ENCODE assay signal across 19 mouse cellular contexts in the genomic region with DNA sequence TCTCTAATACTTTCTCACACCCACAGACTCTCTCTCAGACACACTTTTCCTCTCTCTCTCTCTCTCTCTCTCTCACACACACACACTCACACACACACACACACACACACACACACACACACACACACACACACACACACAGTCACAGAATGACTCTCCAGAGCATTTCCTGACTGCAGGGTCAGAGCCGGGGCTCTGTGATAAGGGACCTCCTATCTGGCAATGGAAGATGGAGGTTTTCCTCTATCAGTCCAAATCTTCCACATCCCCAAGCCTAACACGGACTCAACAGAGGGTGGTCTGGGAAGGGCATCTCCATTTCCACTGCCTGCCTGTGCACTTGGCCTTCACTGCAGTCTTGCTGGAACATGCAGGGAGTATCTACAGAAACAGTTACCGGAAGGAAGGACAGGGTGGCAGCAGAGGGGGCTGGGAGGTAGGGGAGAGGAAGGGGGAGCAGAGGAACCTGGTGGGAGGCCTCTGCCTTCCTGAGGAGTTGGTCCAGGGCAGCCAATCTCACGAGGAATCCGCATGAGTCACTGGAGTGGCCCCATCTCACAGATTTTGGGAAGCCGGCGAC. TPM values are rescaled to one million over a fixed set of nuclear protein-coding genes. Genes with fewer than 3 reads are reported as not detected.
A peak's percentile ranks its signal among the peaks of the same experiment; 100 is the strongest.
DNase-seq lines count a peak whose midpoint lies in the region; ATAC-seq lines count a peak whose summit lies in the region.
"Had no signal": no experiment of that assay in that cellular context is flagged by ENCODE, and none has a peak within 500 bp of the region (broad histone marks: within the 10 kb centered on the region; RNA-seq: fewer than 3 reads in every experiment).

No protein-coding gene starts in this region.

- H3K27me3 ChIP-seq in heart, embryonic 14.5 days (ENCODE audit: control insufficient read depth, insufficient read depth, low read length), result no peaks in the 10 kb centered on the region; the same call in 1 of the 2 replicates

- no peak for DNase-seq in heart, postnatal 10 days
- DNase-seq in kidney, postnatal 10 days, result peak; percentile 27
- no peak for DNase-seq in kidney, adult 18-20 months
- peak; percentile 93 for DNase-seq in 416B (ENCODE audit: low read depth)
- DNase-seq in yolk sac, embryonic 10.5 days (ENCODE audit: low spot score), result no peak
- DNase-seq: cerebellum, adult 9-10 months; gastrocnemius, adult 2 months; heart, adult 11 months; kidney, adult 8-10 months; lung, postnatal 4 days; right cerebral cortex, adult 18-20 months had no signal

- H3K4me1 ChIP-seq in heart, embryonic 14.5 days (ENCODE audit: control insufficient read depth in 2 of 2, insufficient read depth in 2 of 2, low read length in 2 of 2), result peaks cover 5 to 7% of the 10 kb centered on the region in 2 experiments

- WGBS in heart, embryonic 14.5 days, result 22% methylated on average over 7 of the region's 7 CpGs

- no peaks in the 10 kb centered on the region for H3K36me3 ChIP-seq in heart, embryonic 14.5 days (ENCODE audit: control insufficient read depth, insufficient read depth, low read length)
- H3K36me3 ChIP-seq: embryonic facial prominence, embryonic 13.5 days; G1E; limb, embryonic 10.5 days had no signal

- intact Hi-C loops in heart, postnatal 10 days (cut with DNase I), result no loop called here

- no peak overlapping the region for H3K9ac ChIP-seq in heart, embryonic 14.5 days (ENCODE audit: low read length)
- H3K9ac ChIP-seq: embryonic facial prominence, embryonic 13.5 days; liver, embryonic 14.5 days had no signal

- ATAC-seq in heart, embryonic 14.5 days (ENCODE audit: insufficient number of reproducible peaks, insufficient read depth, low FRiP score, low read depth), result 0 out of 2 replicates have a peak, but pooled peaks have one; percentile 31
- ATAC-seq in common myeloid progenitor, adult 5-6 weeks (replicated peaks; ENCODE audit: low read depth, poor library complexity, severe bottlenecking), result peak; percentile 71
- ATAC-seq: CD4-positive, CD25-positive, alpha-beta regulatory T cell, adult 4 months had no signal

- no peak overlapping the region for H3K4me2 ChIP-seq in heart, embryonic 14.5 days (ENCODE audit: low read length)
- H3K4me2 ChIP-seq: embryonic facial prominence, embryonic 13.5 days had no signal

- H3K9me3 ChIP-seq in heart, embryonic 14.5 days (ENCODE audit: control insufficient read depth, low read length), result no peaks in the 10 kb centered on the region
- H3K9me3 ChIP-seq: embryonic facial prominence, embryonic 13.5 days; G1E; limb, embryonic 10.5 days had no signal

- no peak overlapping the region for H3K4me3 ChIP-seq in heart, embryonic 14.5 days (ENCODE audit: control insufficient read depth in 1 of 2, insufficient read depth in 1 of 2, low read depth in 1 of 2, low read length in 2 of 2)
- H3K4me3 ChIP-seq: embryonic facial prominence, embryonic 13.5 days; gastrocnemius, adult 2 months; left cerebral cortex, adult 2 months; limb, embryonic 10.5 days had no signal

- H3K27ac ChIP-seq in heart, embryonic 14.5 days (replicated peaks in 1 of 2; ENCODE audit: control insufficient read depth in 1 of 2, insufficient read depth in 1 of 2, low read depth in 2 of 2, low read length in 2 of 2), result no peak overlapping the region
- H3K27ac ChIP-seq: embryonic facial prominence, embryonic 13.5 days; gastrocnemius, adult 2 months; left cerebral cortex, adult 2 months; limb, embryonic 10.5 days; liver, embryonic 14.5 days had no signal

RNA-seq across cellular contexts. Expression of gene Hk3, which starts 32.9 kb away (rescaled TPM):
- 0.72 and 1.0 TPM in 2 replicates for polyA plus RNA-seq in heart, embryonic 14.5 days (2014; fragmentation: Nextera tagmentation; extraction: Ambion mirVana)
- under 1 TPM; 0.87 to 0.89 TPM for total RNA-seq in heart, postnatal 10 days (2021)
- total RNA-seq in common myeloid progenitor, adult 5-6 weeks (2017), result 42.4 and 54.0 TPM in 2 replicates

RNA-seq across cellular contexts. Expression of gene Unc5a, which starts 39.1 kb away (rescaled TPM):
- 2.3 and 2.7 TPM in 2 replicates for polyA plus RNA-seq in heart, embryonic 14.5 days (2014; fragmentation: Nextera tagmentation; extraction: Ambion mirVana)
- total RNA-seq in heart, postnatal 10 days (2021), result 1 to 10 TPM; 1.0 to 1.6 TPM
- 0.58 and 6.3 TPM in 2 replicates for total RNA-seq in common myeloid progenitor, adult 5-6 weeks (2017)
- total RNA-seq: G1E had no signal

Comparison
In these comparisons a context has a peak if more than half of its experiments do, and no peak if none do; other contexts are left out.
1. DNase-seq: peak in kidney, postnatal 10 days (single experiment) and 416B (single experiment); none in heart, postnatal 10 days (0 of 2), kidney, adult 18-20 months (single experiment) and yolk sac, embryonic 10.5 days (single experiment).
2. RNA of gene Hk3, which starts 32.9 kb away (total RNA-seq): 42.4 to 54.0 TPM in common myeloid progenitor, adult 5-6 weeks; 0.87 to 0.89 TPM in heart, postnatal 10 days; every median in the first group is over 10 times any median in the second.